Comparison of ENCODE assay signal across 18 mouse cellular contexts in the genomic region with DNA sequence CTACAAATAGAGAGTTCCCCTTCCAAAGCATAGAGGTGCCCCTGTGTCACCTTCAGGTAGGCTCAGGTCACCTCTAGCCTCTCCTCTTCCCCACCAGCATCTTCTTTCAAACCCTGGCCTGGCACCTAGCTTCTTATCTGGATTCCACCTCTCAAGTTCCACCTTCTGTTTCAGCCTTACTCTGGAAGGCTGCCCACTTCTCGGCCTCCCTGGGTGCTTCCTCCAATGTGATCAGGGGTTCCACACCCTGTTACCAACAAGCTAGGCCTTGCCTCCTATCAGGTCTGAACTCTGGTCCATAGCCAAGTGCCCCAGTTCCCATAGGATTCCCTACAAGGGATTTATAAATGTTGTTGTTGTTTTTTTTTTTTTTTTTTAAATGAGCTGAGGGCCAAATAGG.
DNase-seq lines count a peak whose midpoint lies in the region; ATAC-seq lines count a peak whose summit lies in the region.
"Had no signal": no experiment of that assay in that cellular context is flagged by ENCODE, and none has a peak within 500 bp of the region (broad histone marks: within the 10 kb centered on the region; RNA-seq: fewer than 3 reads in every experiment).

No protein-coding gene starts in this region.

- DNase-seq in cerebellum, adult 11 months, result peak; percentile 23
- DNase-seq in kidney, adult 18-20 months, result peak; percentile 3
- no peak for DNase-seq in kidney, adult 11 months
- peak; percentile 57 to 61 for DNase-seq in cerebellum, adult 18-20 months
- peak; percentile 56 to 70 for DNase-seq in cerebellum, postnatal 14 days
- no peak for DNase-seq in testis, postnatal 14 days (ENCODE audit: low spot score)
- DNase-seq in Muller cell, postnatal 12 days (ENCODE audit: inconsistent ontology term), result no peak
- DNase-seq: gastrocnemius, postnatal 14 days; liver; lung, postnatal 36 days; right cerebral cortex, adult 18-20 months; right cerebral cortex, postnatal 4 days; thymus, adult 18-20 months had no signal

- no peak for ATAC-seq in cerebellum, adult (ENCODE audit: insufficient number of reproducible peaks, low FRiP score, low TSS enrichment)
- ATAC-seq: forebrain, embryonic 16.5 days; hindbrain, postnatal 0 days; intestine, embryonic 16.5 days; midbrain, embryonic 15.5 days had no signal

Comparison
In these comparisons a context has a peak if more than half of its experiments do, and no peak if none do; other contexts are left out.
1. DNase-seq: peak in cerebellum, adult 11 months (single experiment), kidney, adult 18-20 months (single experiment), cerebellum, adult 18-20 months (2 of 2) and cerebellum, postnatal 14 days (2 of 2); none in kidney, adult 11 months (single experiment), testis, postnatal 14 days (single experiment) and Muller cell, postnatal 12 days (single experiment).